Mouse (Mus musculus) ES-Bruce4 (cell line): ENCODE results near the gene Btbd2.

Experiments used
- CTCF ChIP-seq: IDR thresholded peaks from one replicate; pipeline ENCODE4 v1.8.1; 2011; ENCODE audit warnings: low read depth, low read length
- POLR2A ChIP-seq: IDR thresholded peaks from one replicate; pipeline ENCODE4 v1.8.1; 2011; ENCODE audit warnings: low read length; ENCODE audit not compliant: insufficient read depth

- TF ChIP-seq CTCF: no peak
- TF ChIP-seq POLR2A: peak; percentile 71
Measured at GRCm38 (mm10) chr10:80676198-80676928, 19.5 kb upstream of the Btbd2 start.
